Mouse (Mus musculus) liver, embryonic 15.5 days (tissue): ENCODE results near the gene Afg3l1. TPM values are rescaled to one million over a fixed set of nuclear protein-coding genes. Genes with fewer than 3 reads are reported as not detected.
"Not testable (repeated sequence)": the region's sequence is repeated elsewhere in the genome, so short reads cannot be mapped to it uniquely, and the experiment has no call there.

Experiments
- ATAC-seq: fragments of 200-750 bp; cut with Nextera tagmentation; 2 replicates; pipeline ENCODE4 v1.8.0; 2017; ENCODE audit warnings: moderate number of reproducible peaks, mild to moderate bottlenecking, moderate library complexity; ENCODE audit not compliant: insufficient read depth
- H3K27ac ChIP-seq: fragments of 300-500 bp; sonication (generic); replicated peaks from 2 replicates; pipeline ENCODE4 v1.5.1; 2015; ENCODE audit warnings: mild to moderate bottlenecking, inconsistent platforms
- H3K27me3 ChIP-seq: fragments of 300-500 bp; sonication (generic); 2 replicates; pipeline ENCODE4 v1.6.1; 2015; ENCODE audit warnings: mild to moderate bottlenecking, inconsistent platforms
- H3K36me3 ChIP-seq: fragments of 300-500 bp; sonication (generic); replicated peaks from 2 replicates; pipeline ENCODE4 v1.6.1; 2015; ENCODE audit warnings: moderate library complexity, mild to moderate bottlenecking, inconsistent platforms
- H3K4me1 ChIP-seq: fragments of 300-500 bp; sonication (generic); replicated peaks from 2 replicates; pipeline ENCODE4 v1.6.1; 2015; ENCODE audit warnings: inconsistent platforms
- H3K4me2 ChIP-seq: fragments of 300-500 bp; sonication (generic); 2 replicates; pipeline ENCODE4 v1.6.1; 2015; ENCODE audit warnings: moderate library complexity, mild to moderate bottlenecking, inconsistent platforms
- H3K4me3 ChIP-seq: fragments of 300-500 bp; sonication (generic); replicated peaks from 2 replicates; pipeline ENCODE4 v1.5.1; 2015; ENCODE audit warnings: mild to moderate bottlenecking, inconsistent platforms
- H3K9ac ChIP-seq: fragments of 300-500 bp; sonication (generic); 2 replicates; pipeline ENCODE4 v1.6.1; 2015; ENCODE audit warnings: moderate library complexity, mild to moderate bottlenecking, inconsistent platforms
- H3K9me3 ChIP-seq: fragments of 300-500 bp; sonication (generic); replicated peaks from 2 replicates; pipeline ENCODE4 v1.6.1; 2016; ENCODE audit warnings: inconsistent platforms
- WGBS: fragments of 180-500 bp; shearing (Covaris S2); methylation state at CpG from one replicate; pipeline ENCODE4 v1.1.7; 2015; ENCODE audit warnings: mixed read lengths; ENCODE audit not compliant: insufficient replicate concordance; 5-methylcytosine and 5-hydroxymethylcytosine counted together
- polyA plus RNA-seq: library from polyadenylated mRNA; unstranded; fragments of >200 nt; fragmentation: Nextera tagmentation; extraction: Ambion mirVana; gene quantifications from 2 replicates; pipeline ENCODE4 v1.2.1, GENCODE M21; 2015

Afg3l1 gene
- polyA plus RNA-seq, 1 experiment from 2014 or later, result 24.2 TPM

DNA sequence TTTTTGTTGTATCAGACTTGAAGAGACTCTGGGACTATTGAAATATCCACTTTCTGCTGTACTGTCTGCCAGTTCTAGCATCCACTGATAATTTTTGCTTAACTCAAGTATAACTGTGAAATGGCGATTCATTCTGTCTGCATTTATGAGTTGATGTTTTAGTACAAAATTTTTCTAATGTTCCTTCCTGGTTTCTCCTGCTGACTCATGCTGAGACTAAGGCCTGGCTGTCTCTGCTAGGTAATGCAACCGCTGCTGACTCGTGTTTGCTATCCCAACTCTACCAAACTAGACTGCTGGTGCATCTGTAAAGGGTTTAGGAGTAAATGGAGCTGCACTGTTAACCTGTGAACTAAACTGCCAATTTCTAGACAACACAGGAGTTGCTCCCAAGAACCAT lies 10.2 kb upstream of the Afg3l1 start:
- H3K9ac ChIP-seq, result no peak overlapping the region
- 49% methylated on average over 3 of the region's 3 CpGs for WGBS
- ATAC-seq, result no peak

GRCm38 (mm10) chr8:123472991-123473390 lies 4.7 kb upstream of the Afg3l1 start:
- Histone ChIP-seq H3K4me1 (peaks cover 24% of the 10 kb centered on the region), H3K27ac (peak overlapping the region; percentile 38; the same call in 1 of the 2 replicates), H3K4me2 (peak overlapping the region; percentile 5; the same call in 1 of the 2 replicates)
- not testable (repeated sequence) for H3K9ac ChIP-seq, ATAC-seq, H3K4me3 ChIP-seq, H3K27me3 ChIP-seq, H3K36me3 ChIP-seq, H3K9me3 ChIP-seq
- WGBS, result 65% methylated on average over 6 of the region's 6 CpGs

More for the DNA sequence above, 10.2 kb upstream of the Afg3l1 start:
- no peaks in the 10 kb centered on the region; the same call in 1 of the 2 replicates for H3K4me1 ChIP-seq
- no peaks in the 10 kb centered on the region for H3K9me3 ChIP-seq
- no peak overlapping the region for H3K4me2 ChIP-seq
- H3K27ac ChIP-seq, result no peak overlapping the region
- peaks cover 7% of the 10 kb centered on the region; the same call in 1 of the 2 replicates for H3K36me3 ChIP-seq
- H3K27me3 ChIP-seq, result no peaks in the 10 kb centered on the region; the same call in 1 of the 2 replicates
- H3K4me3 ChIP-seq, result no peak overlapping the region

- not testable (repeated sequence) for ATAC-seq, H3K4me3 ChIP-seq, H3K36me3 ChIP-seq, H3K9me3 ChIP-seq, H3K27ac ChIP-seq, H3K9ac ChIP-seq, H3K27me3 ChIP-seq
- WGBS, result 20% methylated on average over 5 of the region's 5 CpGs
- H3K4me1 ChIP-seq, result peaks cover 35% of the 10 kb centered on the region
- H3K4me2 ChIP-seq, result peak overlapping the region; percentile 10; the same call in 1 of the 2 replicates
Observed at GRCm38 (mm10) chr8:123474549-123474948, 3.2 kb upstream of the Afg3l1 start.

DNA sequence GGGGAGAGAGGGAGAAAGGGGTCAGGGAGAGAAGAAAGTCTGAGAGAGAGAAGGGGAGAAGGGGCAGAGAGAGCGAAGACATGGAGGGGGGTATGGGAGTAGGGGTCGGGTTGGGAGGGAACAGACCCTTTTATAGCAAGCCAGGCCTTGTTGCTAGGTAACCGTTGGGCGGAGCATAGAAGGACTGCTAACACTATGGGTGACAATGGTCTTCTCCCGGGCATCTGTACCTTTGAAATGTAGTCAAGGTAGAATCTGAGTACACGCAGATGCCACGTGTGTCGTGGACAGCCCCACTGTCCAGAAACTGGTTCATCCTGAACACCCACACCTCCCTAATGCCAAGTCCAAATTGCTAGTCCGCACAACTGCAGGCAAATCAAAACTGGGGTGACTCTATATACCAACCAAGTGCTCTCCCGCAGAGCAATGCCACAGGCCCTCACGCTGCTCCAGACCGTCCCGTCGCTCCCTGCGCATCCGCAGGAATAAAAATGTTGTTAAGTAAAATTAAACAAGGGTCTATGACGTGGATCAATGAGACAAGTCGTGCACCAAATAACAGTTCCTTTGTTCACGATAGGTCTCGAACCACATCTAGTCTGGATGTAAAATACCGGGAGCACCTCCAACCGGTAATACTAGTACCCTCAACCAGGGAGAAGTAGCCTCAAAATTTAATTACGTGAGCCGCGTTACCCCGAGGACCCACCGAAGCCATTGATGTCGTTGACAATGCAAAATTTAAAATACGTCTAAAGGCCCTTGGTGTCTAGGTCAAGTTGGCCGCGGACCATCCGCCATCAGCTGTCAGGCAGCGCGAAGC lies 579 bp upstream of the Afg3l1 start:
- Histone ChIP-seq H3K27ac (peak overlapping the region; percentile 92), H3K4me2 (peak overlapping the region; percentile 88), H3K9ac (peak overlapping the region; percentile 81), H3K4me1 (peaks cover 38% of the 10 kb centered on the region), H3K36me3 (peaks cover 21% of the 10 kb centered on the region), H3K27me3 (no peaks in the 10 kb centered on the region), H3K4me3 (peak overlapping the region; percentile 95), H3K9me3 (no peaks in the 10 kb centered on the region)
- peak; percentile 5; the same call in 1 of the 2 replicates for ATAC-seq
- WGBS, result 11% methylated on average over 34 of the region's 34 CpGs

DNA sequence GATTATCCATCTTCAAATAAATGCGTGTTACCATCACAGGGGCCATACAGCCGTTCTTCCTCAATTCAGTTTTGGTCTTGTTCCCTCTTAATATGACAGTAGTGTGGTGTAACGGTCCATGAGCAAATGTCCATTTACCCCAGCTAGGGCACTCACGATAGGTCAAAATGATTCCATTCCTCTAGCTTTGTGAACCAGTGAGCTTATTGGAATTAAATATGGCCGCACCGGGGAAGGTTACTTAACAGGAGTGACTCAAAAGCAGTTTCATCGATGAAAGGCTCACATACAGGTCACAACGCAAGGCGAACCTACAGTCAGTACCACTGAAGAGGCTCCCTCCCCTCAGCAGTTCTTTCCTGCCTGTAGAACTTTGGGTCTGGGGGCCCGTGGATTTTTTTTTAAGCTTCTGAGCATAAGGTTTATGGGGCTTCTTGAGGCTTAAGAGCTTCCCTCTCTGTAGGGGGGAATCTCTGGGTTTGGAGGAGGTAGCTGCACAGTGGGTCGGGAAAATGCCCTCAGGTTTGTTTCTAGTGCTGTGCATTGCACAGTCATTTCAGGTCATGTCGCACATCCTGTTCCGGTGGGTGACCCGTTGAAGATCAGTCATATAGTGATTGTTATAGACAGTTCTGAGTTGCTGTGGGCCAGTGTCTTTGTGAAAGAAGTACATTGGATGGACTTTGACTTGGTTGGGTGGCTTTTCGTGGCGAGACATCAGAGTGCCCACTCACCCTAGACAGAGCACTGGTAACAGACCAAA lies 934 bp downstream of the Afg3l1 start:
- ATAC-seq, result no peak
- H3K9me3 ChIP-seq, result no peaks in the 10 kb centered on the region
- no peaks in the 10 kb centered on the region for H3K27me3 ChIP-seq
- WGBS, result 30% methylated on average over 16 of the region's 16 CpGs
- peak overlapping the region; percentile 88 for H3K4me2 ChIP-seq
- H3K9ac ChIP-seq, result peak overlapping the region; percentile 81
- H3K4me1 ChIP-seq, result peaks cover 38% of the 10 kb centered on the region
- H3K27ac ChIP-seq, result peak overlapping the region; percentile 92
- peak overlapping the region; percentile 95 for H3K4me3 ChIP-seq
- peaks cover 36% of the 10 kb centered on the region for H3K36me3 ChIP-seq

DNA sequence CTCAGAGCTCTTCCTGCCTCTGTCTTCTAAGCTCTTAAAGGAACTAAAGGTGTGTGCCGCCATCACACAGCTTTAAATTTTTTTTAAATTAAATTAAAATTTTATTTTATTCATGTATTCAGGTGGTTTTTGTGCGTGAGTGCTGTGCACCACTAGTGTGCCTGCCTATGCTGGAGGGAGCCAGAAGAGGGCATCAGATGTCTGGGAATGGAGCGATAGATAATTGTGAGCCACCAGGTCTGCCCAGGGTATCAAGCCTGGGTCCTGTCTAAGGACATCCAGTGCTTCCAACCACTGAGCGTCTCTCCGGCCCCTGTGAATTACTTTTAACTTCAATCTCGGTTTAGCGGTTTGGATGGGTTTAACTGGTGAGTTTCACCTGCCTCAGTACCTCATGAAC lies 4.9 kb downstream of the Afg3l1 start:
- WGBS, result 75% methylated on average over 7 of the region's 7 CpGs
- Histone ChIP-seq H3K9ac (no peak overlapping the region), H3K27ac (no peak overlapping the region), H3K36me3 (peaks cover 71% of the 10 kb centered on the region), H3K27me3 (no peaks in the 10 kb centered on the region), H3K4me2 (no peak overlapping the region), H3K4me3 (no peak overlapping the region), H3K4me1 (peaks cover 14% of the 10 kb centered on the region), H3K9me3 (no peaks in the 10 kb centered on the region)
- no peak for ATAC-seq

GRCm38 (mm10) chr8:123491280-123492075 lies 13.8 kb downstream of the Afg3l1 start:
- ATAC-seq, result no peak; the same call in 1 of the 2 replicates
- Histone ChIP-seq H3K4me2 (no peak overlapping the region), H3K27ac (no peak overlapping the region), H3K4me3 (no peak overlapping the region), H3K36me3 (peaks cover 95% of the 10 kb centered on the region), H3K9ac (no peak overlapping the region), H3K27me3 (no peaks in the 10 kb centered on the region), H3K9me3 (no peaks in the 10 kb centered on the region), H3K4me1 (no peaks in the 10 kb centered on the region)
- WGBS, result 77% methylated on average over 15 of the region's 15 CpGs

DNA sequence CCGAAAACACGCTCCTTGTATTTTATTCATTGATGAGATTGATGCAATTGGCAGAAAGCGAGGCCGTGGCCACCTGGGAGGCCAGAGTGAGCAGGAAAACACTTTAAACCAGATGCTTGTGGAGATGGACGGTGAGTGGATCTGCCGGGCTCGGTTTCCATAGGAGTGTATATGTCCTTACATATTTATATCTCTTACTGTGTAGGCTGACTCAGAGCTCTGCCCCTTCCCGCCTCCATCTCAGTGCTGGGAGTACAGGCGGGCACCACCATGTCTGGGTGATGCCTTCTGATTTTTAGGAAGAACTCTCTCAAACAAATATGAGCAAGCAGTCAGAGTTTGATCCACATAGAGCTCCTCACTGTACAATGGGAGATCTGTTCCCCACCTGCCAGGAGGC lies 15.2 kb downstream of the Afg3l1 start:
- peaks cover 92% of the 10 kb centered on the region for H3K36me3 ChIP-seq
- no peaks in the 10 kb centered on the region for H3K9me3 ChIP-seq
- no peak for ATAC-seq
- H3K4me2 ChIP-seq, result no peak overlapping the region
- WGBS, result 86% methylated on average over 9 of the region's 9 CpGs
- no peak overlapping the region for H3K27ac ChIP-seq
- no peaks in the 10 kb centered on the region for H3K4me1 ChIP-seq
- H3K27me3 ChIP-seq, result no peaks in the 10 kb centered on the region
- no peak overlapping the region for H3K4me3 ChIP-seq
- no peak overlapping the region for H3K9ac ChIP-seq

DNA sequence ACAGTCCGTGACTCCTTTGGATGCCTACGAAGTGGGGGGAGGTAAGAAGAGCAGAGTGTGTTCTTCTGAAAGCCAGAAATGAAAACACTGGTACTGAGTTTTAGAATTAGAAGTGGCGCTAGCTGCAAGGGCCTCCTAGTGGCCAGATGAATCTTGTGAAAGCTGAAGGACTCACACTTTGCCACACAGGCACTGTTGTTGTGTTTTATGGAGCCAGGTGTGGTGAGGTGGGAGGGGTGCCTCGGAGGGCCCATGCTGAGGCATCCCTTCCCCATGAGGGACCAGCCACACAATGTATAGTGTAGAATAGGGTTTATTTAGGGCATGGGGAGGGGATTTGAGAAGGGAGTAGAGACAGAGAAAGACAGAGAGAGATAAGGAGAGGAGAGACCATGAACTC lies 20.0 kb downstream of the Afg3l1 start:
- no peak overlapping the region for H3K9ac ChIP-seq
- 78% methylated on average over 4 of the region's 4 CpGs for WGBS
- ATAC-seq, result no peak
- H3K27me3 ChIP-seq, result no peaks in the 10 kb centered on the region
- H3K4me2 ChIP-seq, result no peak overlapping the region
- no peaks in the 10 kb centered on the region; the same call in 1 of the 2 replicates for H3K4me1 ChIP-seq
- no peak overlapping the region for H3K4me3 ChIP-seq
- no peaks in the 10 kb centered on the region for H3K9me3 ChIP-seq
- H3K36me3 ChIP-seq, result peaks cover 91% of the 10 kb centered on the region
- H3K27ac ChIP-seq, result no peak overlapping the region

- Histone ChIP-seq H3K4me1 (no peaks in the 10 kb centered on the region; the same call in 1 of the 2 replicates), H3K4me3 (no peak overlapping the region), H3K36me3 (peaks cover 91% of the 10 kb centered on the region), H3K27ac (no peak overlapping the region), H3K9ac (no peak overlapping the region), H3K4me2 (no peak overlapping the region), H3K27me3 (no peaks in the 10 kb centered on the region), H3K9me3 (no peaks in the 10 kb centered on the region)
- 64% methylated on average over 11 of the region's 11 CpGs for WGBS
- no peak for ATAC-seq
Observed at GRCm38 (mm10) chr8:123498963-123499362, 21.3 kb downstream of the Afg3l1 start.
